Mouse (Mus musculus) fat pad, adult 2 months (tissue): Measurements from ENCODE around the gene Ccdc146.
"Not testable (repeated sequence)": the region's sequence is repeated elsewhere in the genome, so short reads cannot be mapped to it uniquely, and the experiment has no call there.

Experiments
- DNase-seq: peaks from one replicate; pipeline ENCODE4 v3.0.0-alpha.2; 2011; ENCODE audit warnings: low read depth, low spot score; ENCODE audit errors: extremely low read depth

Gene Ccdc146

GRCm38 (mm10) chr5:21387340-21387739 is 37.1 kb downstream of the Ccdc146 start:
- no peak for DNase-seq

- DNase-seq: no peak
Observed at GRCm38 (mm10) chr5:21386432-21386831, 38.0 kb downstream of the Ccdc146 start.

GRCm38 (mm10) chr5:21384976-21385375 is 39.5 kb downstream of the Ccdc146 start:
- DNase-seq: no peak

GRCm38 (mm10) chr5:21384252-21384960 is 40.1 kb downstream of the Ccdc146 start:
- no peak for DNase-seq

- DNase-seq: no peak
Observed at GRCm38 (mm10) chr5:21383392-21384251, 40.9 kb downstream of the Ccdc146 start.

- DNase-seq: no peak
Observed at GRCm38 (mm10) chr5:21382678-21383077, 41.8 kb downstream of the Ccdc146 start.

- no peak for DNase-seq
Observed at GRCm38 (mm10) chr5:21381986-21382385, 42.5 kb downstream of the Ccdc146 start.

- DNase-seq: no peak
Observed at GRCm38 (mm10) chr5:21378397-21378796, 46.1 kb downstream of the Ccdc146 start.

GRCm38 (mm10) chr5:21376935-21377334 is 47.5 kb downstream of the Ccdc146 start:
- DNase-seq: no peak

GRCm38 (mm10) chr5:21373180-21373518 is 51.3 kb downstream of the Ccdc146 start:
- no peak for DNase-seq

GRCm38 (mm10) chr5:21372493-21373179 is 51.8 kb downstream of the Ccdc146 start, which contains the start of gene Fgl2:
TSS of gene Fgl2 (plus strand) at chr5:21372642.
- no peak for DNase-seq

- no peak for DNase-seq
Observed at GRCm38 (mm10) chr5:21371920-21372319, 52.6 kb downstream of the Ccdc146 start.

GRCm38 (mm10) chr5:21370218-21370947 is 54.1 kb downstream of the Ccdc146 start:
- no peak for DNase-seq

- no peak for DNase-seq
Observed at GRCm38 (mm10) chr5:21367514-21367913, 57.0 kb downstream of the Ccdc146 start.

- DNase-seq: no peak
Observed at GRCm38 (mm10) chr5:21366338-21367053, 58.0 kb downstream of the Ccdc146 start.

- DNase-seq: no peak
Observed at GRCm38 (mm10) chr5:21363343-21363742, 61.1 kb downstream of the Ccdc146 start.

- no peak for DNase-seq
Observed at GRCm38 (mm10) chr5:21358648-21359047, 65.8 kb downstream of the Ccdc146 start.

- no peak for DNase-seq
Observed at GRCm38 (mm10) chr5:21351678-21352077, 72.8 kb downstream of the Ccdc146 start.

- DNase-seq: peak; percentile 3
Observed at GRCm38 (mm10) chr5:21348366-21348765, 76.1 kb downstream of the Ccdc146 start.

- not testable (repeated sequence) for DNase-seq
Observed at GRCm38 (mm10) chr5:21342265-21342664, 82.2 kb downstream of the Ccdc146 start.
